Comparison of ENCODE assay signal across 18 mouse cellular contexts in the genomic region with DNA sequence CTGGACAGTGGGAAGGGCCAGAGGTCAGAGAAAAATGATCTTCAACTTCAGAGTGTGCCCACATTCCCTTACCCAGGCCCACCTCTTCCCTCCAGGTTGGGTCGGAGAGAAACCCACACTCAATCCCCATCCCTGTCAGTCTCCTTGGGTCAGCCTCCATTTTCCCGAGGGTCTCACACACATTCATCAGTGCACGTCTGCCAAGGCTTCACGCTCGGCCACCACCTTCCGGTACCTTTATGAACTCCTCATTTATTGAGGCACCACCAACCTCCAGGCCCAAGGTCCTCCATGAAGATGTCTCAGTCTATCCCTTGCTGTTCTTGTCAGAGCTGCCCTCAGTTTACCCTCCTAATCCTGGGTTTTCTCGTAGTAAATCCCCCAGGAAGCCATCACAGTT. TPM values are rescaled to one million over a fixed set of nuclear protein-coding genes. Genes with fewer than 3 reads are reported as not detected.
"Had no signal": no experiment of that assay in that cellular context is flagged by ENCODE, and none has a peak within 500 bp of the region (broad histone marks: within the 10 kb centered on the region; RNA-seq: fewer than 3 reads in every experiment).

No protein-coding gene starts in this region.

- H3K27ac ChIP-seq: neural tube, embryonic 12.5 days; neural tube, embryonic 13.5 days; neural tube, embryonic 15.5 days; stomach, embryonic 15.5 days; stomach, postnatal 0 days had no signal

- H3K4me3 ChIP-seq: neural tube, embryonic 12.5 days; neural tube, embryonic 13.5 days; neural tube, embryonic 15.5 days; stomach, embryonic 15.5 days had no signal

- DNase-seq: retina, postnatal 1 day; right cerebral cortex, adult 18-20 months; right cerebral cortex, postnatal 14 days; right cerebral cortex, postnatal 25 days; right cerebral cortex, postnatal 4 days; spleen, adult 18-20 months; thymus, adult 18-20 months; thymus, adult 2 months; thymus, postnatal 14 days; thymus, postnatal 25 days; thymus, postnatal 36 days; thymus, postnatal 4 days had no signal

RNA-seq across cellular contexts. Expression of a gene that starts 2.1 kb away (rescaled TPM):
- total RNA-seq: neutrophil, adult 5-6 weeks had no signal
